Mouse (Mus musculus) frontal cortex, postnatal 36 days (tissue): ENCODE data around the gene Pak7.

ENCODE experiments used
- DNase-seq, 2 experiments: peaks; one replicate each; pipeline ENCODE4 v3.0.0; 2022; ENCODE audit warnings: low spot score in 2 of 2

Gene Pak7

GRCm38 (mm10) chr2:136050793-136051615, 336.8 kb downstream of the Pak7 start:
- DNase-seq: no peak

- DNase-seq: no peak
These were observed 339.3 kb downstream of the Pak7 start for GRCm38 (mm10) chr2:136048464-136048863.
